Mouse (Mus musculus) intestine, postnatal 0 days (tissue): ENCODE measurements around the gene Slx4. TPM values are rescaled to one million over a fixed set of nuclear protein-coding genes. Genes with fewer than 3 reads are reported as not detected.
"Not testable (repeated sequence)": the region's sequence is repeated elsewhere in the genome, so short reads cannot be mapped to it uniquely, and the experiment has no call there.

ENCODE experiments used
- ATAC-seq: fragments of 200-750 bp; cut with Nextera tagmentation; 2 replicates; pipeline ENCODE4 v1.8.0; 2017; ENCODE audit warnings: mild to moderate bottlenecking, moderate TSS enrichment, moderate library complexity
- H3K27ac ChIP-seq: fragments of 300-500 bp; sonication (generic); 2 replicates; pipeline ENCODE4 v1.5.1; 2014; ENCODE audit warnings: mild to moderate bottlenecking, low read depth, low read length, moderate library complexity
- H3K27me3 ChIP-seq: fragments of 300-500 bp; sonication (generic); replicated peaks from 2 replicates; pipeline ENCODE4 v1.6.1; 2014; ENCODE audit warnings: low read length, mixed read lengths; ENCODE audit not compliant: control insufficient read depth, insufficient read depth
- H3K36me3 ChIP-seq: fragments of 300-500 bp; sonication (generic); 2 replicates; pipeline ENCODE4 v1.6.1; 2014; ENCODE audit warnings: mild to moderate bottlenecking, moderate library complexity; ENCODE audit not compliant: control insufficient read depth, insufficient read depth
- H3K4me1 ChIP-seq: fragments of 300-500 bp; sonication (generic); replicated peaks from 2 replicates; pipeline ENCODE4 v1.6.1; 2014; ENCODE audit warnings: antibody characterized with exemption, low read length, mixed read lengths; ENCODE audit not compliant: control insufficient read depth, insufficient read depth
- H3K4me2 ChIP-seq: fragments of 300-500 bp; sonication (generic); replicated peaks from 2 replicates; pipeline ENCODE4 v1.6.1; 2014; ENCODE audit warnings: low read depth, mild to moderate bottlenecking, moderate library complexity
- H3K4me3 ChIP-seq: fragments of 300-500 bp; sonication (generic); 2 replicates; pipeline ENCODE4 v1.5.1; 2014; ENCODE audit warnings: low read depth, low read length
- H3K9ac ChIP-seq: fragments of 300-500 bp; sonication (generic); 2 replicates; pipeline ENCODE4 v1.6.1; 2014; ENCODE audit warnings: mild to moderate bottlenecking, low read depth, low read length
- H3K9me3 ChIP-seq: fragments of 300-500 bp; sonication (generic); 2 replicates; pipeline ENCODE4 v1.6.1; 2016; ENCODE audit warnings: mixed run types; ENCODE audit not compliant: control insufficient read depth
- CTCF ChIP-seq: sonication (generic); IDR thresholded peaks from 2 replicates; pipeline ENCODE4 v1.5.1; 2016; ENCODE audit warnings: low read depth, mild to moderate bottlenecking, control low read depth, antibody characterized with exemption, moderate library complexity
- WGBS: fragments of 180-500 bp; shearing (Covaris S2); extraction: QIAGEN DNeasy Blood & Tissue Kit; methylation state at CpG from one replicate; pipeline ENCODE4 v1.1.7; 2014; 5-methylcytosine and 5-hydroxymethylcytosine counted together
- polyA plus RNA-seq: library from polyadenylated mRNA; unstranded; fragments of >200 nt; fragmentation: Nextera tagmentation; extraction: Ambion mirVana; gene quantifications from 2 replicates; pipeline ENCODE4 v1.2.1, GENCODE M21; 2015

Gene Slx4
- polyA plus RNA-seq, 1 experiment from 2014 or later, result 5.6 TPM

DNA sequence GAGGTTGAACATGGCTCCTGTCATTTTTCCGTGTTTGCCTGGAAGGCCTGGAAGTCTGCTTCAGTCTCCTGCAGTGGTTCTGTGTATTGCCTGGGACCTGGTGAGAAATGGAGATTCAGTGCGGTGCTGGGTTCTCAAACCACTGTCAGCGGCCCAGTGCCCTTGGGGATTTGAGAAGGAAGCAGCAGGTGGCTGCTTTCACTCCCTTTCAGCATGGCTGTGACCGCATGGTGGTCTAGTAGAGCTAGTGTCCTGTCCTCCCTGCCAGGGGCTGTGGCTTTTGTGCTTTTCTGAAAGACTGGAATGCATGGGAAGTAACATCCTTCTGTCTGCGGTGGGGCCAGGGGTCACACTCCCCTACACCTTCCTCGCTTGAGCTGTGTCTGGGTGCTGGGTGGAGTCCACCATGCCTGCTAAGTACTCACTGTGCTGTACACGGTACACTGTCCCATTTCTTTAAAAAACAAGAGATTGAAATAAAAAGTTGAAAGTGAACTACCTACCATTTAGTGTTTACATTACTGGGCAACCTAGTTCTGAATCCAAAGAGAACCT is 20.3 kb downstream of the Slx4 start:
- Histone ChIP-seq H3K27ac (no peak overlapping the region), H3K9ac (no peak overlapping the region), H3K9me3 (no peaks in the 10 kb centered on the region), H3K36me3 (peaks cover 88% of the 10 kb centered on the region), H3K4me1 (no peaks in the 10 kb centered on the region), H3K27me3 (no peaks in the 10 kb centered on the region), H3K4me3 (no peak overlapping the region), H3K4me2 (no peak overlapping the region)
- TF ChIP-seq CTCF, result no peak
- WGBS, result 84% methylated on average over 7 of the region's 7 CpGs
- ATAC-seq, result no peak

GRCm38 (mm10) chr16:3982173-3982572 is 21.4 kb downstream of the Slx4 start:
- no peak overlapping the region for H3K4me2 ChIP-seq
- peaks cover 81% of the 10 kb centered on the region for H3K36me3 ChIP-seq
- H3K9ac ChIP-seq, result no peak overlapping the region
- WGBS, result 91% methylated on average over 4 of the region's 4 CpGs
- no peaks in the 10 kb centered on the region for H3K9me3 ChIP-seq
- no peak overlapping the region for H3K4me3 ChIP-seq
- H3K27ac ChIP-seq, result no peak overlapping the region
- no peak for ATAC-seq
- no peak for TF ChIP-seq CTCF
- no peaks in the 10 kb centered on the region for H3K27me3 ChIP-seq
- H3K4me1 ChIP-seq, result no peaks in the 10 kb centered on the region

GRCm38 (mm10) chr16:3976712-3977111 is 26.9 kb downstream of the Slx4 start:
- H3K36me3 ChIP-seq, result peaks cover 30% of the 10 kb centered on the region
- H3K9ac ChIP-seq, result no peak overlapping the region
- 45% methylated on average over 3 of the region's 3 CpGs for WGBS
- no peak for ATAC-seq
- no peaks in the 10 kb centered on the region for H3K4me1 ChIP-seq
- H3K4me2 ChIP-seq, result no peak overlapping the region
- H3K4me3 ChIP-seq, result no peak overlapping the region
- TF ChIP-seq CTCF, result no peak
- H3K27ac ChIP-seq, result no peak overlapping the region
- no peaks in the 10 kb centered on the region for H3K27me3 ChIP-seq
- no peaks in the 10 kb centered on the region for H3K9me3 ChIP-seq

DNA sequence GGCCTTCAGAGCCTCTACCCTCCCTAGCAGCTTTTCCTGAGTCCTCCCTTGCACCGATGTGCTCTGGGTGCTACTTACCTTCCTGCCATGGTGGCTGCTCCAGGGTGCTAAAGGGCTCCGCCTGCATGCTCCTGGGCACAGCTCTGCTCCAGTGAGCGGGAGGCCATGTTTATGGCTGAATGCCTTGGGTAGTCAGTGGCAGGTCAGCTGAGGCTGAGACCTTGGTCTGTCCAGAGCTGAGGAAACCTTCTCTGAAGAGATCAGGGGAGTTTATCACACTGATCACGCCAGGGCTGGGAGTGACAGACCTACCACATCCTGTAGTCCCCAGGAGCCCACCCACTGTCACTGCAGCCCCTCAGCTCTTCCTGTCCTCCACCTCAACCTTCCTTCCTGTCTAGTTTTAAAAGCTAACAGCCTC is 27.3 kb downstream of the Slx4 start, which contains the start of gene Nlrc3:
Gene Nlrc3 (minus strand): TSS at position 382 of the 421 bp plus-strand sequence.
- H3K4me3 ChIP-seq, result no peak within 1 kb of the TSS
- peaks cover 26% of the 10 kb centered on the region for H3K36me3 ChIP-seq
- peak; percentile 25; the same call in 1 of the 2 replicates for ATAC-seq
- WGBS, result 69% methylated on average over 4 of the region's 4 CpGs
- no peaks in the 10 kb centered on the region for H3K4me1 ChIP-seq
- TF ChIP-seq CTCF, result no peak
- H3K9ac ChIP-seq, result no peak within 1 kb of the TSS
- H3K27ac ChIP-seq, result no peak within 1 kb of the TSS
- H3K27me3 ChIP-seq, result no peaks in the 10 kb centered on the region
- H3K4me2 ChIP-seq, result no peak within 1 kb of the TSS
- H3K9me3 ChIP-seq, result no peaks in the 10 kb centered on the region

- Histone ChIP-seq H3K9me3 (no peaks in the 10 kb centered on the region), H3K9ac (no peak overlapping the region), H3K36me3 (peaks cover 20% of the 10 kb centered on the region), H3K4me3 (no peak overlapping the region), H3K27ac (no peak overlapping the region), H3K4me1 (no peaks in the 10 kb centered on the region), H3K27me3 (no peaks in the 10 kb centered on the region), H3K4me2 (no peak overlapping the region)
- no peak for TF ChIP-seq CTCF
- ATAC-seq, result peak; percentile 61
- WGBS, result 46% methylated on average over 7 of the region's 7 CpGs
Observed at GRCm38 (mm10) chr16:3975658-3976057, 27.9 kb downstream of the Slx4 start.

DNA sequence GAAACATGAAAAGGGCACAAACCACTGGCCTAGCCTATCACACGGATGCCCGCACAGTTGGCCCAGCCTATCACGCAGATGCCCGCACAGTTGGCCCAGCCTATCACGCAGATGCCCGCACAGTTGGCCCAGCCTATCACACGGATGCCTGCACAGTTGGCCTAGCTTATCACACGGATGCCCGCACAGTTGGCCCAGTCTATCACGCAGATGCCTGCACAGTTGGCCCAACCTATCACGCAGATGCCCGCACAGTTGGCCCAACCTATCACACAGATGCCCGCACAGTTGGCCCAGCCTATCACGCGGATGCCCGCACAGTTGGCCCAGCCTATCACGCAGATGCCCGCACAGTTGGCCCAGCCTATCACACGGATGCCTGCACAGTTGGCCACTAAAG is 29.1 kb downstream of the Slx4 start:
- H3K36me3 ChIP-seq, H3K9me3 ChIP-seq, H3K9ac ChIP-seq, ATAC-seq, H3K4me1 ChIP-seq, H3K4me2 ChIP-seq, H3K4me3 ChIP-seq, H3K27ac ChIP-seq, H3K27me3 ChIP-seq: not testable (repeated sequence)
- WGBS, result 93% methylated on average over 19 of the region's 19 CpGs

GRCm38 (mm10) chr16:3965534-3965933 is 38.0 kb downstream of the Slx4 start:
- 64% methylated on average over 3 of the region's 3 CpGs for WGBS
- H3K27ac ChIP-seq, result no peak overlapping the region; the same call in 1 of the 2 replicates
- H3K36me3 ChIP-seq, result no peaks in the 10 kb centered on the region
- no peak overlapping the region for H3K9ac ChIP-seq
- H3K27me3 ChIP-seq, result no peaks in the 10 kb centered on the region
- no peaks in the 10 kb centered on the region for H3K9me3 ChIP-seq
- no peaks in the 10 kb centered on the region; the same call in 1 of the 2 replicates for H3K4me1 ChIP-seq
- no peak overlapping the region for H3K4me3 ChIP-seq
- peak; percentile 92 for ATAC-seq
- no peak overlapping the region for H3K4me2 ChIP-seq
- TF ChIP-seq CTCF, result no peak
